Mouse (Mus musculus): Measurements from ENCODE around the gene Lrrc73. TPM values are rescaled to one million over a fixed set of nuclear protein-coding genes. Genes with fewer than 3 reads are reported as not detected.
A peak's percentile ranks its signal among the peaks of the same experiment; 100 is the strongest.

The Lrrc73 gene
- polyA plus RNA-seq, 1 experiment from 2014 or later: 4.1 TPM

DNA sequence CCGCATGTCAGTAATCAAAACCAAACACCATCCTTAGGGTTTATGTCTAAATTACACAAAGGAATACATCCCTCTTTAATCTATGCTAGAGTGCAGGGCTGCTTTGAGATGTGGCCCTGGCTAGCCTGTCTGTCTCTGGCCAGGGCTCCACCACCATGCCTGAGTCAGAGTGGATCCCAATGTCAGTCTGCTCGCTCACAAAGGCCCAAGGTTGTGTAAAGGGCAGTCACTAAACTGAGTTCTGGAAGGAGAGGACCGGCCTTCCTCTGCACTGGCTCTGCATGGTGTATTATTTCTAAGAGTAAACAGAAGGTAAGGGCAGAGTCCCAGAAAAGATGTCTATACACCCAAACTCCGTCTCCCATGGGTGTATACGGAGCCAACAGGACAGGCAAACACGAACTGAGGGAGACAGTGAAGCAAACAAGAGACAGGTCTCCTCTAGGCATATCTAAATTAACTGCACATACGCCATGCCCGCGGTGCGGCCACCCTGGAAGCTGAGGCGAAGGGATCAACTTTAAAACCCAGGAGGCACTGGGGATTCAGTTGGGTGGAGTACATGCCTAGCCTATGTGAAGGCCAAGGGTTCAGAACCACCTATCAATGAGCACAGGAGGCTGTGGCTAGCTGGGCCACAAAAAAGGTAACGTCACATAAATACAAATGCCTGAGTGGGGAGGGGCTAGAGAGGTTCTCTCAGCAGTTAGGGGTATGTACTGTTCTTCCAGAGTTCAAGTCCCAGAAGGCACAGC, 24.9 kb downstream of the Lrrc73 start:
- 79% methylated on average over 12 of the region's 12 CpGs for WGBS
- no peak overlapping the region for H3K4me2 ChIP-seq (replicated peaks)
- no peak overlapping the region for H3K27ac ChIP-seq
- H3K36me3 ChIP-seq: peaks cover 36% of the 10 kb centered on the region
- peaks cover 19% of the 10 kb centered on the region for H3K4me1 ChIP-seq
- ATAC-seq (ENCODE audit: low FRiP score): no peak
- no peaks in the 10 kb centered on the region for H3K27me3 ChIP-seq
- no peaks in the 10 kb centered on the region for H3K9me3 ChIP-seq (replicated peaks)
- H3K9ac ChIP-seq: no peak overlapping the region
- no peak overlapping the region for H3K4me3 ChIP-seq

DNA sequence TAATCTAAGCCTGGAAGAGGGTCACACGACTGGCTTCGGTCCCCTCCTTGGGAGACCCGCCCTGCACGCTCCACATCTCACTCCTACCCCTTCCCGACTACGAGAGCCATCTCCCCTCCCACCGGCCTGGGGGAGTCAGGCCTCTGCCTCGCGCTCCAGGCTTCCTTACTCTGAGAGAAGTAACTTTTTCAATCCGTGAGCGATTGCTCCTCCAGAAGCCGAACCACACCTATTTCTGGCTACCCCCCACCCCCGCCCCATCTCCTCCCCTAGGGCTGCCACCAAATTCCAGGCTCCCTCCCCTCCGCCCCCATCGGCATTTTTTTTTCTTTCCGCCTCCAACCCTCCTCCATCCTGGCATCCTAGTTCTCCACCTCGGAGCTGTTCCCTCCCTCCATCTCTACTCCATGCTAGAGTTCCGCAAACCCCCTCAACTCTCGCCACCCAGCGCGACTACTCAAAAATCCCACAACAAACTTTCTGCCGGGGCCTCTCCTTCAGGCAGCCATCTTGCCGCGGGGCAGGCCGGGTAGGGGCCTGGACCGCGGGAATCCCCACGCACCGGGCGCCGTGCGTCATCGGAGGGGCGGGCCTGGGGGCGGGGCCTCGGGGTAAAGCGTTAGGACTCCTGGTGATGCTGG, 29.3 kb downstream of the Lrrc73 start, which contains the start of gene Tjap1:
Gene Tjap1 (minus strand): TSS at position 544 of the 641 bp plus-strand sequence.
- H3K27ac ChIP-seq: peak within 1 kb of the TSS; percentile 58
- ATAC-seq (ENCODE audit: low FRiP score): peak; percentile 96
- no peaks in the 10 kb centered on the region for H3K9me3 ChIP-seq (replicated peaks)
- H3K36me3 ChIP-seq: peaks cover 19% of the 10 kb centered on the region
- H3K4me2 ChIP-seq (replicated peaks): peak within 1 kb of the TSS; percentile 94
- peak within 1 kb of the TSS; percentile 77 for H3K9ac ChIP-seq
- H3K4me3 ChIP-seq: peak within 1 kb of the TSS; percentile 65
- peaks cover 23% of the 10 kb centered on the region for H3K4me1 ChIP-seq
- H3K27me3 ChIP-seq: no peaks in the 10 kb centered on the region
- under 1% methylated on average over 36 of the region's 37 CpGs for WGBS

DNA sequence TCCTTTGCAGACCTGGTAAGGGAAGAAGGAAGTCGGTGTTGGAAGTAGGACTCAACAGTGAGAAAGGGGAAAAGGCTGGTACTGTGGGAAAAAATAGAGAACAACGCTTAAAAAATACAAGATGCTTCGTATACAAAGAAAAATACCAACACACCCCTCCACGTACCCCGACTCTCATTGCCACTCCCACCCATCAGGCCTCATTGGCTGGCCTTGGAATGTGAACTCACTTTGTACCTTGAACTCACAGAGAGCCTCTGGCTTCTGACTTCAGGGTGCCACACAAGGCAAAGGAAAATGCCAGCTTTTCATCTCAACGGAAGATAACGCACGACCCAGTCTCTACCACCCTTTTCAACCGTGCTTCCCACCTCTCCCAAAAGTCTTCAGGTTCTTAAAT, 29.8 kb downstream of the Lrrc73 start:
- peak overlapping the region; percentile 65 for H3K4me3 ChIP-seq
- H3K4me2 ChIP-seq (replicated peaks): peak overlapping the region; percentile 94
- ATAC-seq (ENCODE audit: low FRiP score): no peak; the same call in 1 of the 2 replicates
- no peak overlapping the region for H3K9ac ChIP-seq
- H3K9me3 ChIP-seq (replicated peaks): no peaks in the 10 kb centered on the region
- peaks cover 24% of the 10 kb centered on the region for H3K4me1 ChIP-seq
- H3K27ac ChIP-seq: 0 out of 2 replicates have a peak overlapping the region, but pooled peaks have one; percentile 58
- no peaks in the 10 kb centered on the region for H3K27me3 ChIP-seq
- peaks cover 17% of the 10 kb centered on the region; the same call in 1 of the 2 replicates for H3K36me3 ChIP-seq
- WGBS: 29% methylated on average over 9 of the region's 9 CpGs

DNA sequence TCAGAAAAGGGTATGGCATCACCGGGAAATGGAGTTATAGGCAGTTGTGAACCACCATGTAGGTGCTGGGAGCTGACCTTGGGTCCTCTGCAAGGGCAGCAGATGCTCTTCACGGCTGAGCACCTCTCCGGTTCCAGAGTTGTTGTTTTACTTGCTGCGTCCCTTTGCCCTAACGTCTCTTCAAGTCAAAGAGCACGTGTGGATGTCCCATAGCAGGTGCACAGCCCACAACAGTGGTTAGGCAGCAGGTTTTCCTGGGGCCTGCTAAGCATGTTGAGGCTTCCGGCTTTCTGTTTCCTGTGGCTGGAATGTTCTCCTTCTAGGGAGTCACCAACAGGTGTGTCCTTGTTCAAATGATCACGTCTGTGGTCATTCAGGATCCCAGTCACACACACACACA, 30.6 kb downstream of the Lrrc73 start:
- 86% methylated on average over 8 of the region's 8 CpGs for WGBS
- no peak overlapping the region for H3K27ac ChIP-seq

DNA sequence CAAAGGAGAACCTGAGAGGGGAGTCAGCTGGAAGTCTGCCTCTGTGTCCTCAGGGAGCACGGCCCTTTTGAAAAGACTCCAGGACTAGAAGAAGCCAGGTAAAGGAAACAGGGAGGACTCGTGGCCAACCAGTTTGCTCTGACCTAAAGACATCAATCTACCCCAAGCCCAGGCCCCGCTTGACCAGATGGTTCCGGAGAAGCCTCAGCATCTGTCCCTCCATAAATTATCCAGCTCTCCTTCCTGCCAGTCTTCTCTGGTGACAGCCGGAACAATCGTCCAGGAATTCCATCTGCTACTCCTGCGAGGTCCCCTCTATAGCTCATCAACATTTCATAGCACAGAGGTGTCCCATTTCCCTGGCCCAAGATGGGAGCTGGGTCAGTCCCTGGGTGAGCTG, 31.3 kb downstream of the Lrrc73 start:
- Histone ChIP-seq H3K36me3 (peaks cover 3% of the 10 kb centered on the region; the same call in 1 of the 2 replicates), H3K4me3 (no peak overlapping the region), H3K27me3 (no peaks in the 10 kb centered on the region), H3K9me3 (replicated peaks) (no peaks in the 10 kb centered on the region), H3K4me1 (peaks cover 22% of the 10 kb centered on the region), H3K4me2 (replicated peaks) (no peak overlapping the region), H3K9ac (no peak overlapping the region; the same call in 1 of the 2 replicates), H3K27ac (no peak overlapping the region)
- ATAC-seq (ENCODE audit: low FRiP score): no peak
- WGBS: 48% methylated on average over 7 of the region's 7 CpGs

More for the DNA sequence above, 30.6 kb downstream of the Lrrc73 start:
- H3K4me1 ChIP-seq: peaks cover 22% of the 10 kb centered on the region
- no peak overlapping the region for H3K4me2 ChIP-seq (replicated peaks)
- no peak overlapping the region for H3K4me3 ChIP-seq
- no peaks in the 10 kb centered on the region for H3K27me3 ChIP-seq
- ATAC-seq (ENCODE audit: low FRiP score): no peak
- H3K9me3 ChIP-seq (replicated peaks): no peaks in the 10 kb centered on the region
- no peak overlapping the region for H3K9ac ChIP-seq
- peaks cover 10% of the 10 kb centered on the region; the same call in 1 of the 2 replicates for H3K36me3 ChIP-seq

- no peaks in the 10 kb centered on the region for H3K9me3 ChIP-seq (replicated peaks)
- H3K4me2 ChIP-seq (replicated peaks): no peak overlapping the region
- no peak for ATAC-seq (ENCODE audit: low FRiP score)
- WGBS: 71% methylated on average over 6 of the region's 6 CpGs
- no peak overlapping the region for H3K4me3 ChIP-seq
- peaks cover 22% of the 10 kb centered on the region for H3K4me1 ChIP-seq
- H3K27ac ChIP-seq: no peak overlapping the region
- no peaks in the 10 kb centered on the region for H3K27me3 ChIP-seq
- no peaks in the 10 kb centered on the region for H3K36me3 ChIP-seq
- H3K9ac ChIP-seq: no peak overlapping the region
These were observed 32.1 kb downstream of the Lrrc73 start for GRCm38 (mm10) chr17:46285407-46285806.

DNA sequence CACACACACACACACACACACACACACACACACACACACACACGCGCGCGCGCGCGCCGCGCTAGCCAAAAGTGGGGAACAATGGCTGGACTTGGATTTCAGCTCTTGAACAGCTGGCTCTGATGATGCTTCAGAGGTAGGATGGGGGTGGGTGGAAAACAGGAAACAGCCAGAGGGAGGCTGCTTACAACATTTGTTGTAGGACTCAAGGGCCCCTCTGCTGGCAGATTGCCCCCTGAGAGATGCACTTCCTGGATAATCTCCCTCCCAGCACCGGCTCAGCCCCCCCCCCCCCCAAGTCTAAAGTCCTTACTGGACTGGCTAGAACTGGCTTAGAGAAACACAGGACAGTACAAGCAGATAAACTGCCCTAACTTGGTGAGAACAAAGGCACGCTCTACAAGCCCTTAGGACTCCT, 34.4 kb downstream of the Lrrc73 start:
- H3K36me3 ChIP-seq: no peaks in the 10 kb centered on the region
- 0 out of 2 replicates have a peak, but pooled peaks cover 7% of the 10 kb centered on the region for H3K27me3 ChIP-seq
- 77% methylated on average over 11 of the region's 11 CpGs for WGBS
- H3K4me3 ChIP-seq: no peak overlapping the region
- no peak overlapping the region; the same call in 1 of the 2 replicates for H3K9ac ChIP-seq
- peaks cover 7% of the 10 kb centered on the region; the same call in 1 of the 2 replicates for H3K4me1 ChIP-seq
- no peak overlapping the region; the same call in 1 of the 2 replicates for H3K27ac ChIP-seq
- ATAC-seq (ENCODE audit: low FRiP score): no peak
- H3K4me2 ChIP-seq (replicated peaks): 0 out of 2 replicates have a peak overlapping the region, but pooled peaks have one; percentile 17
- H3K9me3 ChIP-seq (replicated peaks): no peaks in the 10 kb centered on the region

- peaks cover 84% of the 10 kb centered on the region for H3K27me3 ChIP-seq
- H3K4me3 ChIP-seq: no peak overlapping the region
- peaks cover 19% of the 10 kb centered on the region for H3K4me1 ChIP-seq
- H3K9me3 ChIP-seq (replicated peaks): no peaks in the 10 kb centered on the region
- ATAC-seq (ENCODE audit: low FRiP score): no peak
- H3K4me2 ChIP-seq (replicated peaks): peak overlapping the region; percentile 97; the same call in 1 of the 2 replicates
- WGBS: 60% methylated on average over 6 of the region's 6 CpGs
- no peaks in the 10 kb centered on the region for H3K36me3 ChIP-seq
- no peak overlapping the region for H3K9ac ChIP-seq
- H3K27ac ChIP-seq: no peak overlapping the region
These were observed 43.3 kb downstream of the Lrrc73 start for GRCm38 (mm10) chr17:46296601-46297000.

DNA sequence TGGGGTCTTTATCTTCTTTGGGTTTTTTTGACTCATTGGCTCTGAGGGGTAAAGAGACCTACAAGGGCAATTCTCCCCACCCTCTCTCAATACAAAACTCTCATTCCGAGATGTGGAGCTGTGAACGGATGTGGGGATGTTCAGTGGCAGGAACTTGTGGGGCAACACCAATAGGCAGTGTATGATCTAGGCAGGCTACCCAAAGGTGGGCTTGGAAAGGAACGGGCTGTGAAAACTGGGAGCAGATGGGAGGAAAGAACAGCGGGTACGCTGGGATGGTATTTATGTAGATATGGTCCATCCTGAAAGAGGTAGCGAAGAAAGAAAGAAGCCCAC, 43.7 kb downstream of the Lrrc73 start:
- Histone ChIP-seq H3K9me3 (replicated peaks) (no peaks in the 10 kb centered on the region), H3K4me2 (replicated peaks) (peak overlapping the region; percentile 97), H3K9ac (peak overlapping the region; percentile 75), H3K4me1 (peaks cover 19% of the 10 kb centered on the region), H3K27me3 (peaks cover 80% of the 10 kb centered on the region), H3K36me3 (no peaks in the 10 kb centered on the region), H3K4me3 (peak overlapping the region; percentile 66), H3K27ac (no peak overlapping the region)
- ATAC-seq (ENCODE audit: low FRiP score): no peak
- WGBS: 11% methylated on average over 6 of the region's 6 CpGs

DNA sequence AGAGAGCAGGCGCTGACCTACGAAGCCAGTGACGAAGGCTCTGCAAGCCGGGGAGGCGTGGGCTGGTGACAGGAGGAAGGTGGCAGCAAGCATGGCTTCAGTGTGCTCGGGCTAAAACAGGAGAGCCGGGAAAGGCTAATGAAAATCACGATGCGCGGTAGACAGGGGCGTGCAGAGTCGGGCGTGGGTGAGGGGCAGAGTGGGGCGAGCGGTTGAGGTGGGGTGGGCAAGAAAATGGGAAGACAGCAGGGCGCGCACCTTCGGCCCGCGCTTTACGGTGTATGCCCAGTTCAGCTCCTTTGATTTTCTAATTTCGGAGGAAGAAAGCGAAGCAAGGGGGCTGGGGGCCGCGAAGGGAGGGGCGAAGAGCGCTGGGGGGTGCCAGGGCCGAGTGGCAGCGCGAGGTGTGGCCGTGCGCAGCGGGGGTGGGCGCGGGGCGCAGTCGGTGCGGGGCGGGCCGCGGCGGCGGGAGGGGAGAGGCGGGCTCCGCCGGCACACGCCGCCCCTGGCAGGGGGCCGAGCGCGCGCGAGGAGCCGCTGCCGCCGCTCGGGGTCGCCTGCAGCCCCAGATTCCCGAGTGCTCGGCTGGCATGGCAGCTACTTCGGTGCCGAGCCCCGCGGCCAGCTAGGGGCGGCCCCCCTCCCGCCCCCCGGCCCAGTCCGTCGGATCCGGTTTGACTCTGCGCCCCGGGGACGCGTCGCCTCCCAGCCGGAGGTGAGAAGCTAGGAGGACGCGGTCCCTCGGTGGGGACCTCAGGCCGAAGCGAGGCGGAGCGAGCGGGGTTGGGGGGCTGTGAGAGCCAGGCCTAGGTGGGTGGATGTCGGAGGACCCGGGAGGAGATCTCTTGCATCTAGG, 44.3 kb downstream of the Lrrc73 start, which contains the start of gene Dlk2:
Gene Dlk2 (plus strand): TSS at position 58 of the 856 bp plus-strand sequence.
- H3K4me2 ChIP-seq (replicated peaks): peak within 1 kb of the TSS; percentile 97
- H3K9ac ChIP-seq: peak within 1 kb of the TSS; percentile 75
- WGBS: under 1% methylated on average over 56 of the region's 86 CpGs
- no peaks in the 10 kb centered on the region for H3K9me3 ChIP-seq (replicated peaks)
- ATAC-seq (ENCODE audit: low FRiP score): peak; percentile 57
- peaks cover 76% of the 10 kb centered on the region for H3K27me3 ChIP-seq
- H3K27ac ChIP-seq: no peak within 1 kb of the TSS
- H3K4me3 ChIP-seq: peak within 1 kb of the TSS; percentile 66
- peaks cover 19% of the 10 kb centered on the region for H3K4me1 ChIP-seq
- H3K36me3 ChIP-seq: no peaks in the 10 kb centered on the region

DNA sequence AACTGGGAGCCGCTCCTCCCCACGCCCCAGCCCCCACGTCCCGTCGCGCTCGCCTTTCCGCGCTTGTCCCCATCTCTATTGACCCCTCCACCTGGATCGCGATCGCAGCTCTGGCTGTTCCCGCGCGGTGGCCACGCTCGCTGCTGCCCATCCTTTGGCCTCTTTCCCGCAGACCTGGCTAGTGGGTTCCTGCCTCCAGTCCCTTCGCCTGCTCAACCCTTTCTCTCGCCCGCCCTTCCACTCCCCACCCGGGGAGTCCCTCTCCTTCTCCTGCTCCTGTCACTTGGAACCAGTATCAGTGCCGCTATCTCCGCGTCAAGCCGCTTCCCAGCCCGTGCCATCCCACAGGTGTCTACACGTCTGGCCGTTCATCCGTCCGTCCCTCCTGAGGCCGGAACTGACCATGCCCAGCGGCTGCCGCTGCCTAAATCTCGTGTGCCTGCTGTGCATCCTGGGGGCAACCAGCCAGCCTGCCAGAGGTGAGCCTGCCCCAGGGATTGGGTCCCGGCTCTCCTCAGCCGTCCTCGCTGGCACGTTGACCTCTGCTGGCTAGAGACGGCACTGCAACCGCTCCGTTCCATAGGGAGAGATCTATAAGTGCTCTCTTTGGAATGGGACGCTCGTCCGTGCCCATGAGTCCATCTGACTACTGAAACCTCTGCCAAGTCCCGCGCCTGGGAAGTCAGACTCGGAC, 45.0 kb downstream of the Lrrc73 start:
- Histone ChIP-seq H3K27ac (no peak overlapping the region), H3K36me3 (0 out of 2 replicates have a peak, but pooled peaks cover 1% of the 10 kb centered on the region)
- peak; percentile 77 for ATAC-seq (ENCODE audit: low FRiP score)

More for the DNA sequence above, 45.0 kb downstream of the Lrrc73 start:
- Histone ChIP-seq H3K4me1 (peaks cover 19% of the 10 kb centered on the region), H3K9ac (peak overlapping the region; percentile 75), H3K27me3 (peaks cover 70% of the 10 kb centered on the region), H3K4me3 (peak overlapping the region; percentile 66), H3K9me3 (replicated peaks) (no peaks in the 10 kb centered on the region), H3K4me2 (replicated peaks) (peak overlapping the region; percentile 97)
- under 1% methylated on average over 48 of the region's 48 CpGs for WGBS

Data from hindbrain, embryonic 12.5 days (tissue).